Mouse (Mus musculus) kidney, adult 2 months (tissue): ENCODE results near the gene Slc41a2.

Source experiments
- CTCF ChIP-seq: fragments of 200-500 bp; conservative IDR thresholded peaks from 2 replicates; pipeline ENCODE4 v1.5.1; 2011; ENCODE audit warnings: low read depth, mild to moderate bottlenecking, control low read depth, low read length, moderate library complexity, mixed read lengths; ENCODE audit not compliant: insufficient read depth, insufficient read length
- POLR2A ChIP-seq: fragments of 200-500 bp; IDR thresholded peaks from one replicate; pipeline ENCODE4 v1.6.1; 2011; ENCODE audit warnings: low read depth, low read length, control low read depth

DNA sequence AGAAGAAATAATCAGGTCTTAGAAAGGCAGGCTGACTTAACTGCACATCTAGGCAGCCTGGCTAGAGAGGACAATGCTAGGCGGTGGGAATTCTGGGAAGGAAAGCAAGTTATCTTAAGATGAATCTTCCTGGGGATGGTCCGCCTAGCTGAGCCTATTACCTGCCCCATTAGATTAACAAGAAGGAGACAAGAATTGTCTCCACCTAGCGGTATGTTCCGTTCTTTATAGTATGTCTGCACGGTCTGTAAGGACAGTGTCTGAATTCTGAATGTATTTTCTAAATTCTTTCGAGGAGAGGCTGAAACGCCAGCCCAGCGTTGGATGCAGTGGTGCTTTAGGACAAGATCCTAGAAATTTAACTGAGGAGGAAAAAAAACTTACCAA, 16.6 kb upstream of the Slc41a2 start:
- TF ChIP-seq POLR2A: no peak
- TF ChIP-seq CTCF: no peak
